Mouse (Mus musculus): Measurements from ENCODE around the gene Bcl2.

GRCm38 (mm10) chr1:106696472-106696871 is 17.6 kb downstream of the Bcl2 start:
- TF ChIP-seq POLR2A (IDR thresholded peaks at IDR 0.05; ENCODE audit: control insufficient read depth, extremely low read depth, insufficient read depth, low read length, poor library complexity) (no peak), CTCF (IDR thresholded peaks at IDR 0.05; ENCODE audit: borderline replicate concordance, control insufficient read depth, extremely low read depth, insufficient read depth, low read length, poor library complexity) (no peak)

Measured in thymus, adult 2 months (tissue).